Mouse (Mus musculus) spleen, adult 2 months (tissue): ENCODE measurements around the gene Ptprm.

Experiments used
- CTCF ChIP-seq: fragments of 200-500 bp; IDR thresholded peaks from 2 replicates; pipeline ENCODE4 v1.5.1; 2011; ENCODE audit warnings: mild to moderate bottlenecking, inconsistent platforms; ENCODE audit not compliant: insufficient read depth, insufficient read length, insufficient replicate concordance; ENCODE audit errors: extremely low read depth
- POLR2A ChIP-seq: fragments of 200-500 bp; IDR thresholded peaks from 2 replicates; pipeline ENCODE4 v1.6.1; 2011; ENCODE audit warnings: low read depth, low read length, inconsistent platforms

GRCm38 (mm10) chr17:67175836-67176235 is 178.4 kb downstream of the Ptprm start:
- TF ChIP-seq CTCF (no peak), POLR2A (no peak)
